Mouse (Mus musculus) forebrain, postnatal 0 days (tissue): ENCODE results near the gene Carmil3. TPM values are rescaled to one million over a fixed set of nuclear protein-coding genes. Genes with fewer than 3 reads are reported as not detected.

Experiments used
- ATAC-seq: fragments of 200-750 bp; cut with Nextera tagmentation; 2 replicates; pipeline ENCODE4 v1.8.0; 2017; ENCODE audit warnings: mild to moderate bottlenecking, moderate library complexity
- DNase-seq: peaks from one replicate; pipeline ENCODE4 v3.0.0-alpha.2; 2015
- H3K27ac ChIP-seq: fragments of 300-500 bp; sonication (generic); 2 replicates; pipeline ENCODE4 v1.5.1; 2014; ENCODE audit warnings: low read depth, mild to moderate bottlenecking, antibody characterized with exemption, low read length, moderate library complexity, mixed read lengths
- H3K27me3 ChIP-seq: fragments of 300-500 bp; sonication (generic); 2 replicates; pipeline ENCODE4 v1.6.1; 2014; ENCODE audit warnings: mild to moderate bottlenecking, low read length, mixed read lengths; ENCODE audit not compliant: insufficient read depth
- H3K36me3 ChIP-seq: fragments of 300-500 bp; sonication (generic); 2 replicates; pipeline ENCODE4 v1.6.1; 2014; ENCODE audit warnings: mild to moderate bottlenecking, moderate library complexity; ENCODE audit not compliant: insufficient read depth
- H3K4me1 ChIP-seq: fragments of 300-500 bp; sonication (generic); 2 replicates; pipeline ENCODE4 v1.6.1; 2014; ENCODE audit warnings: antibody characterized with exemption; ENCODE audit not compliant: insufficient read depth
- H3K4me2 ChIP-seq: fragments of 300-500 bp; sonication (generic); 2 replicates; pipeline ENCODE4 v1.6.1; 2014; ENCODE audit warnings: low read depth, mild to moderate bottlenecking, moderate library complexity
- H3K4me3 ChIP-seq: fragments of 300-500 bp; sonication (generic); 2 replicates; pipeline ENCODE4 v1.5.1; 2014; ENCODE audit warnings: low read depth, low read length, mixed read lengths
- H3K9ac ChIP-seq: fragments of 300-500 bp; sonication (generic); 2 replicates; pipeline ENCODE4 v1.6.1; 2014; ENCODE audit warnings: mild to moderate bottlenecking
- H3K9me3 ChIP-seq: fragments of 300-500 bp; sonication (generic); 2 replicates; pipeline ENCODE4 v1.6.1; 2016; ENCODE audit warnings: low read length
- CTCF ChIP-seq: sonication (generic); IDR thresholded peaks from 2 replicates; pipeline ENCODE4 v1.5.1; 2016; ENCODE audit warnings: antibody characterized with exemption, control low read depth, low read depth
- WGBS: fragments of 180-500 bp; shearing (Covaris S2); extraction: QIAGEN DNeasy Blood & Tissue Kit; methylation state at CpG from one replicate; pipeline ENCODE4 v1.1.7; 2014; 5-methylcytosine and 5-hydroxymethylcytosine counted together
- polyA plus RNA-seq: library from polyadenylated mRNA; unstranded; fragments of >200 nt; fragmentation: Nextera tagmentation; extraction: Ambion mirVana; gene quantifications from 2 replicates; pipeline ENCODE4 v1.2.1, GENCODE M21; 2015
- total RNA-seq: library from RNA; depleted of rRNA; stranded (reverse); fragments of >200 nt; gene quantifications from 2 replicates; pipeline ENCODE4 v1.2.3, GENCODE M21; 2014

Carmil3 gene
- total and polyA plus RNA-seq, 2 experiments from 2014 or later = 19.5 to 129 TPM

DNA sequence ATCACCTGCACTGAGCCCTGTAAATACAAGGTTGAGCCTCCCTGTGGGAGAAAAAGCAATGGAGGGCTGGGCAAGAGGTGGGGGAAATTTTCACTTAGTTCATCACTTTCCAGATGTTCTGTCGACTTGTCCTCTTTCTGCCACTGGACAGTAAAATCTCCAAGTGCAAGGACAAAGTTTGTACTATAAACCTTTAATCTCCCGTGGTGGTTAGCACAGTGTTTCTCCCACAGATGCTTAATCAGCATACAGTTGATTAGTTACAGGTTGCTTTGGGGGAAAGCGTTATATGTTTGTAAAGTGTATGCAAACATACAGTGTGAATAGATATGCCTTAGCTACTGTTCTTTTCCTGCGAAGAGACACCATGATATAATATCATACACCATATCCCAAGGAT is 24.0 kb upstream of the Carmil3 start:
- no peak overlapping the region for H3K27ac ChIP-seq
- H3K36me3 ChIP-seq = no peaks in the 10 kb centered on the region
- H3K9ac ChIP-seq = no peak overlapping the region
- no peaks in the 10 kb centered on the region for H3K4me1 ChIP-seq
- no peaks in the 10 kb centered on the region for H3K27me3 ChIP-seq
- no peak overlapping the region for H3K4me3 ChIP-seq
- no peaks in the 10 kb centered on the region for H3K9me3 ChIP-seq
- ATAC-seq = no peak
- DNase-seq = no peak
- TF ChIP-seq CTCF = no peak
- WGBS = 83% methylated on average over 4 of the region's 4 CpGs
- no peak overlapping the region for H3K4me2 ChIP-seq

DNA sequence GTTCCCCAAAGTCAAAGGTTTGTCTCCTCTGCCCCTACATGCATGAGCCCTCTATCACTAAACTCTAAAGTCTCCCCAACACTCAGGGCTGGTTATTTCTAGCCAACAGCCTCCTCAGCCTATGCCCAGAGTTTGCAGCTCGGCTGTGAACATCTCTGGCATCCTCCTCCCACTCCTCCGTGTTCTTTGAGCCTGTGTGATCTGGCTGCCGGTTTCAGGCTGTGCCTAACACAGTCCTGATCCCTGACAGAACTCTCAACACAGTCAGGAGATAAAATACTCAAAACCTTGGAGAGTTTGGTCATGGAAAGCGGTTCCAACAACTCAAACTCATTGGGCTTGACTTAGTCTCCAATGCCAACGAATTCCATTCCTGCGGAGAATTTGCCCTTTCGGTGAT is 23.3 kb upstream of the Carmil3 start:
- ATAC-seq (no peak), DNase-seq (no peak)
- Histone ChIP-seq H3K4me3 (no peak overlapping the region), H3K9ac (no peak overlapping the region), H3K4me1 (no peaks in the 10 kb centered on the region), H3K36me3 (no peaks in the 10 kb centered on the region), H3K27me3 (no peaks in the 10 kb centered on the region), H3K27ac (no peak overlapping the region), H3K4me2 (no peak overlapping the region), H3K9me3 (no peaks in the 10 kb centered on the region)
- TF ChIP-seq CTCF = no peak
- 78% methylated on average over 7 of the region's 7 CpGs for WGBS

DNA sequence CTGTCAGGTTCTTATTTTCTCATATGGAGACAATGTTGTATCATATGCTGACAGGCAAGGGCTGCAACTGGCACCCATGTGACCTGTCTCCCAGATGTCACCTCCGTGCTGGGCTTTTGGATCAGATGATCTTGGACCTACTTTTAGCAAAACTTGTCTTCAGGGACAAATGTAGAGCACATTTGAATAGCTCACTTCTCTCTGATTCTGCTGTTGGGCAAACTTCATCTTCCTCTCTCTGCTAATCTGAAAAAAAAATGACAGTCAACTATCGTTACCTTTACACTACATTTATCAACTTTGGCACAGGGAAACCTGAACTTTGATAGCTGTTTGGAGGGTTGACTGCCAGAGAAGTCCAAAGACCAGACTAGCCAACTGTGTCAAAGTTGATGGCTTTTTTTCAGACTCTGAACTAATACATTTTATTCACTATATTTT is 22.1 kb upstream of the Carmil3 start:
- Histone ChIP-seq H3K9ac (no peak overlapping the region), H3K4me1 (no peaks in the 10 kb centered on the region), H3K27me3 (no peaks in the 10 kb centered on the region), H3K4me3 (no peak overlapping the region), H3K4me2 (no peak overlapping the region), H3K27ac (no peak overlapping the region), H3K36me3 (no peaks in the 10 kb centered on the region), H3K9me3 (no peaks in the 10 kb centered on the region)
- ATAC-seq (no peak), DNase-seq (no peak)
- 80% methylated on average over 2 of the region's 2 CpGs for WGBS
- TF ChIP-seq CTCF = no peak

DNA sequence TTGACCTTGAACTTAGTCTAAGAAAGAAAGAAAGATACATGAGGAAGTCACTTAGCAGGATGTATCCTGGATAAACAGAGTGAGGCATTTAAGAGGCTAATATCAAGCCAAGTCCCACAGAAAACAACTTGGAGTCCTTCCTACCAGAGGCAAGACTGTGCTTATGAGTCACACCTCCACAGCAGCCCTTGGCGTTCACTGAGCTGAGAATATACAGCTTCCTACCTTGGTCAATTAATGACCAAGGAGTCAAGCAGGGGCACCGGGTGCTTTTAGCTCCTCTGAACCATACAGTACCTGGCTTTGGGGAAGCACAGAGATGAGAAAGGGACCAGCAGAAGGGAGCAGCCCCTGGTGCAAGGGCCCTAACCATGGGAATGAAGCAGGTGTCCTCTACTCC is 21.4 kb upstream of the Carmil3 start:
- ATAC-seq = no peak
- Histone ChIP-seq H3K9me3 (no peaks in the 10 kb centered on the region), H3K4me3 (no peak overlapping the region), H3K27me3 (no peaks in the 10 kb centered on the region), H3K9ac (no peak overlapping the region), H3K27ac (no peak overlapping the region), H3K4me1 (no peaks in the 10 kb centered on the region), H3K36me3 (no peaks in the 10 kb centered on the region), H3K4me2 (no peak overlapping the region)
- no peak for TF ChIP-seq CTCF
- 89% methylated on average over 2 of the region's 2 CpGs for WGBS
- no peak for DNase-seq

DNA sequence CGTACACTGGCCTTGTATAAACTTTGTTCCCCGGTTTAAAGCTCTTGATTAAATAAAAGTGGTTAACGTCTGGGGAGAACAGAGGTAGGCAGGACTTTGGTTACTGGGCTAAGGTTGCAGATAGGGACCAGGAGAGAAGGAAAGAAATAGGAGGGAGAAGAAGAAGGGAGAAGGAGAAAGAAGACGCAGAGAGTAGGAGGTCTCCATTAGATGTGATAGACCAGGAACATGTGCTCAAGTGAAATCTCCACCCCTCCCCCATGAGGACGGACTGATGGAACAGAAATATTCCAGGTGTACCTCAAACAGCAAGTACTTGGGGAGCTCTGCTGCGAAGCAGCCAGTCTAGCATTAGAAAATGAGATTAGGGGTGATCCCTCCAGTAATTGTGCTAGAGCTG is 20.6 kb upstream of the Carmil3 start:
- ATAC-seq = no peak

DNA sequence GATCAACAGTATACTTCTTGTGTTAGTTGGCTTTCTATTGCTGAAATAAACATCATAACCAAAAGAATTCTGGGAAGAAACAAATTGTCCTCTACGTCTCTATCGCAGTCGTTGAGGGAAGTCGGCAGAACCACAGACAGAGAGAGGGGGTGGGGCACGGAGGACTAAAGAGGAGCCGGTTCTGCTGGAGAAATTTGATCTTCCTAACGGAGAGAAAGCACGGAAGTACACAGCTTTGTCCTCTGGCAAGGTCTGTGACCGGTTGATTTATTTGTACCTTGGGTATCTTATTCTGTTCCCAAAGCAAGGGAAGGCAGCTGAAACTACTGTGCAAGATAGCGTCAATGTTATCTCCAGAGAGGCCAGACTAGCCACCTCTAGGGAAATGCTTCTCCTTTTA is 19.6 kb upstream of the Carmil3 start:
- Histone ChIP-seq H3K4me1 (no peaks in the 10 kb centered on the region), H3K27me3 (no peaks in the 10 kb centered on the region), H3K4me3 (no peak overlapping the region), H3K36me3 (no peaks in the 10 kb centered on the region), H3K4me2 (no peak overlapping the region), H3K9ac (no peak overlapping the region), H3K27ac (no peak overlapping the region), H3K9me3 (no peaks in the 10 kb centered on the region)
- 23% methylated on average over 10 of the region's 10 CpGs for WGBS
- ATAC-seq (no peak), DNase-seq (no peak)
- TF ChIP-seq CTCF = no peak

More for the DNA sequence above, 20.6 kb upstream of the Carmil3 start:
- Histone ChIP-seq H3K4me3 (no peak overlapping the region), H3K36me3 (no peaks in the 10 kb centered on the region), H3K4me1 (no peaks in the 10 kb centered on the region), H3K9me3 (no peaks in the 10 kb centered on the region), H3K27ac (no peak overlapping the region), H3K9ac (no peak overlapping the region), H3K27me3 (no peaks in the 10 kb centered on the region), H3K4me2 (no peak overlapping the region)
- no peak for DNase-seq
- WGBS = 89% methylated on average over 6 of the region's 6 CpGs
- no peak for TF ChIP-seq CTCF

DNA sequence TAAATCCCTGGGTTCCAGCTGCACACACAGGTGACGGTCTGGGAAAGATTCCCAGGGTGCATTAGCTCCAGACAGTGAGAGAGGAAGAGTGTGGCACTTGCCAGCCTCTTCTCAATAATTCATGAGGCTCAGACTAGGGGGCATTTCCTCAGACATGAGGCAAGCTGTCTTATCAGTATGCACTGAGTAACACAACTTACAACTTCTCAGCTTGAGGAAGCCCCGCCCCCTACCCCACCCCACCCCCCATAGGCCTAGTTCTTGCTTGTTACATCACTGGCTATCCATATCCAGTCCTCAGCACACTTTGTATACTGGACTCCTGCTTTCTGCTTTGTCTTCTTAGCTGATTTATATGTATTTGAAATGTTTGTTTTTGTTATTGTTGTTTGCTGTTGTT is 14.8 kb upstream of the Carmil3 start:
- Histone ChIP-seq H3K4me3 (no peak overlapping the region), H3K4me1 (0 out of 2 replicates have a peak, but pooled peaks cover 4% of the 10 kb centered on the region), H3K9me3 (no peaks in the 10 kb centered on the region), H3K36me3 (no peaks in the 10 kb centered on the region), H3K4me2 (no peak overlapping the region), H3K27me3 (no peaks in the 10 kb centered on the region), H3K9ac (no peak overlapping the region), H3K27ac (no peak overlapping the region)
- ATAC-seq (no peak), DNase-seq (no peak)
- no peak for TF ChIP-seq CTCF
- WGBS = 56% methylated on average over 2 of the region's 2 CpGs

DNA sequence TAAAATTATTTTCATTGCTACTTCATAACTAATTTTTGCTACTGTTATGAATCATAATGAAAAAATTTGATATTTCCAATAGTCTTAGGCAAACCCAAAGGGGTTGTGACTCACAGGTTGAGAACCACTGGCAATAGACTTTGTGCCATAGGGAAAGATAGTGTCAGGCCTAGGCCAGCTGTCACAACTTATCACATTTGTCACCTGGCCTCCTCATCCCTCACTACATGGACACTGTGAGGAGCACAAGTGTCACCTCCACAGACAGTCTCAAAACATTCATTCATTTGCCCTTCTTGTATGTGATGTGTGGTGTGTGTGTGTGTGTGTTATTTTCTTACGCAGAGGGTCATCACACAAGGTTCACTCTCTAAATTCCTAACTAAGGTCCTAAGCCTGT is 13.0 kb upstream of the Carmil3 start:
- H3K9me3 ChIP-seq = no peaks in the 10 kb centered on the region
- DNase-seq (no peak), ATAC-seq (no peak)
- H3K4me3 ChIP-seq = no peak overlapping the region
- TF ChIP-seq CTCF = no peak
- H3K27ac ChIP-seq = no peak overlapping the region
- H3K36me3 ChIP-seq = no peaks in the 10 kb centered on the region
- H3K4me1 ChIP-seq = 0 out of 2 replicates have a peak, but pooled peaks cover 4% of the 10 kb centered on the region
- H3K9ac ChIP-seq = no peak overlapping the region
- no peak overlapping the region for H3K4me2 ChIP-seq
- WGBS = 86% methylated on average over 1 of the region's 1 CpGs
- no peaks in the 10 kb centered on the region for H3K27me3 ChIP-seq
